Mouse (Mus musculus) embryonic facial prominence, embryonic 11.5 days (tissue): Measurements from ENCODE around the gene Wdr4. TPM values are rescaled to one million over a fixed set of nuclear protein-coding genes. Genes with fewer than 3 reads are reported as not detected.

Experiments used
- ATAC-seq: fragments of 200-750 bp; cut with Nextera tagmentation; replicated peaks from 2 replicates; pipeline ENCODE4 v1.8.0; 2017; ENCODE audit warnings: low read depth; ENCODE audit not compliant: insufficient number of reproducible peaks, low FRiP score, low TSS enrichment
- DNase-seq: peaks from one replicate; pipeline ENCODE4 v3.0.0-alpha.2; 2015; ENCODE audit warnings: low spot score
- H3K27ac ChIP-seq: fragments of 300-500 bp; sonication (generic); replicated peaks from 2 replicates; pipeline ENCODE4 v1.5.1; 2014; ENCODE audit warnings: mild to moderate bottlenecking, low read depth, low read length, control low read depth
- H3K27me3 ChIP-seq: fragments of 300-500 bp; sonication (generic); 2 replicates; pipeline ENCODE4 v1.6.1; 2014; ENCODE audit warnings: mild to moderate bottlenecking, low read length, moderate library complexity, mixed read lengths; ENCODE audit not compliant: control insufficient read depth, insufficient read depth
- H3K36me3 ChIP-seq: fragments of 300-500 bp; sonication (generic); replicated peaks from 2 replicates; pipeline ENCODE4 v1.6.1; 2014; ENCODE audit warnings: low read depth, mild to moderate bottlenecking, low read length, moderate library complexity, mixed read lengths; ENCODE audit not compliant: control insufficient read depth, insufficient read depth
- H3K4me1 ChIP-seq: fragments of 300-500 bp; sonication (generic); 2 replicates; pipeline ENCODE4 v1.6.1; 2014; ENCODE audit warnings: low read length, mixed read lengths; ENCODE audit not compliant: control insufficient read depth, insufficient read depth
- H3K4me2 ChIP-seq: fragments of 300-500 bp; sonication (generic); 2 replicates; pipeline ENCODE4 v1.6.1; 2014; ENCODE audit warnings: low read depth, mild to moderate bottlenecking, control low read depth, low read length, moderate library complexity
- H3K4me3 ChIP-seq: fragments of 300-500 bp; sonication (generic); 2 replicates; pipeline ENCODE4 v1.5.1; 2014; ENCODE audit warnings: low read depth, low read length, control low read depth
- H3K9ac ChIP-seq: fragments of 300-500 bp; sonication (generic); replicated peaks from 2 replicates; pipeline ENCODE4 v1.6.1; 2014; ENCODE audit warnings: mild to moderate bottlenecking, control low read depth, low read length
- H3K9me3 ChIP-seq: fragments of 300-500 bp; sonication (generic); replicated peaks from 2 replicates; pipeline ENCODE4 v1.6.1; 2016; ENCODE audit warnings: mild to moderate bottlenecking, low read length, inconsistent platforms, mixed read lengths; ENCODE audit not compliant: control insufficient read depth
- WGBS: fragments of 180-500 bp; shearing (Covaris S2); extraction: QIAGEN DNeasy Blood & Tissue Kit; methylation state at CpG from one replicate; pipeline ENCODE4 v1.1.7; 2014; 5-methylcytosine and 5-hydroxymethylcytosine counted together
- polyA plus RNA-seq: library from polyadenylated mRNA; unstranded; fragments of >200 nt; fragmentation: Nextera tagmentation; extraction: Ambion mirVana; gene quantifications from 2 replicates; pipeline ENCODE4 v1.2.1, GENCODE M21; 2014

Wdr4 gene
- 34.6 and 37.2 TPM in 2 replicates for polyA plus RNA-seq

DNA sequence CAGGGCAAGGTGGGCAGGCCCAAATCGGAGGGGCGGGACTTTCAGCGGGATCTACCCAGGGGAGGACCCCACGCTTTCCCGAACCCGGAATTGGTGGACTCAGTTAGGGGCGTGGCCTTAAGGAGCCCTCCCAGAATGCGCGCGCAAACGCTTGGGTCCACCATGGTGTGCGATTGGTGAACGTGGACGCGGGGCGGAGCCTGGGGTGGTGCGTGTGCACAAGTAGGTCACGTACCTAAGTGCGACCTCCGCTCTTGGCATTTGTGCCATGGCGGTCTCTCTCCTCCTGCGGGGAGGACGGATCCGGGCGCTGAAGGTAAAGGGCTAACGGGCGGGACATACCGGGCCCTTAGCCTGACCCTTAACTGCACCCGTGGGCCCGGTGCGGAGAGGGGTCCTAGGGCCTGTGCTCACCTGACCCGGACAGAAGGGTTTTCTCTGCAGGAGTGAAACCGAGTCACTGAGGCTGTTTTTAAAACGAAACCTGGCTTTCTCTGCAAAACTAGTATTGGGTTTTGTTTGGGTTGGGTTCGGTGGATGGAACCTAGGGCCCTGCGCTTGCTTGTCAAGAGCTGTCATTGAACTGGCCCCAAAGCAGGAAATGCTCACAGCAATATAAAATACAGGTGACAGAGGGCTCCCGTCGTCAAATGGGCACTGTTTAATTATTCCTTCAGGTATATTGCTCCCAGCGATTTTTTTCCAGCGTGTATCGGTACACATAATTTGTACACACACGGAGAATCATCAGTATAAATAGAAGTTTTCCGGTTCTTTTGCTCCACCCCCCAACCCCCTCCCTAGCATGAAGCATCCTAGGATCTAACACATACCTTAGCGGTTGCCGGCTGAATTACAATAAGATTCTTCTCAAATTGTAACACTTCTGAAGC is at the start of gene Wdr4, which contains the start of gene Ndufv3:
TSS of gene Wdr4 (minus strand) at position 35 of the 893 bp plus-strand sequence.
TSS of gene Ndufv3 (plus strand) at position 170 of the 893 bp plus-strand sequence.
- Histone ChIP-seq H3K4me3 (peak within 1 kb of the TSS; percentile 57), H3K27ac (no peak within 1 kb of the TSS), H3K9me3 (no peaks in the 10 kb centered on the region), H3K27me3 (no peaks in the 10 kb centered on the region), H3K9ac (peak within 1 kb of the TSS; percentile 54), H3K4me2 (peak within 1 kb of the TSS; percentile 66), H3K36me3 (no peaks in the 10 kb centered on the region), H3K4me1 (0 out of 2 replicates have a peak, but pooled peaks cover 3% of the 10 kb centered on the region)
- under 1% methylated on average over 45 of the region's 45 CpGs for WGBS
- DNase-seq (peak; percentile 100), ATAC-seq (peak; percentile 94)

- no peak overlapping the region; the same call in 1 of the 2 replicates for H3K27ac ChIP-seq
Measured at GRCm38 (mm10) chr17:31566276-31566675, 46.5 kb upstream of the Wdr4 start.

DNA sequence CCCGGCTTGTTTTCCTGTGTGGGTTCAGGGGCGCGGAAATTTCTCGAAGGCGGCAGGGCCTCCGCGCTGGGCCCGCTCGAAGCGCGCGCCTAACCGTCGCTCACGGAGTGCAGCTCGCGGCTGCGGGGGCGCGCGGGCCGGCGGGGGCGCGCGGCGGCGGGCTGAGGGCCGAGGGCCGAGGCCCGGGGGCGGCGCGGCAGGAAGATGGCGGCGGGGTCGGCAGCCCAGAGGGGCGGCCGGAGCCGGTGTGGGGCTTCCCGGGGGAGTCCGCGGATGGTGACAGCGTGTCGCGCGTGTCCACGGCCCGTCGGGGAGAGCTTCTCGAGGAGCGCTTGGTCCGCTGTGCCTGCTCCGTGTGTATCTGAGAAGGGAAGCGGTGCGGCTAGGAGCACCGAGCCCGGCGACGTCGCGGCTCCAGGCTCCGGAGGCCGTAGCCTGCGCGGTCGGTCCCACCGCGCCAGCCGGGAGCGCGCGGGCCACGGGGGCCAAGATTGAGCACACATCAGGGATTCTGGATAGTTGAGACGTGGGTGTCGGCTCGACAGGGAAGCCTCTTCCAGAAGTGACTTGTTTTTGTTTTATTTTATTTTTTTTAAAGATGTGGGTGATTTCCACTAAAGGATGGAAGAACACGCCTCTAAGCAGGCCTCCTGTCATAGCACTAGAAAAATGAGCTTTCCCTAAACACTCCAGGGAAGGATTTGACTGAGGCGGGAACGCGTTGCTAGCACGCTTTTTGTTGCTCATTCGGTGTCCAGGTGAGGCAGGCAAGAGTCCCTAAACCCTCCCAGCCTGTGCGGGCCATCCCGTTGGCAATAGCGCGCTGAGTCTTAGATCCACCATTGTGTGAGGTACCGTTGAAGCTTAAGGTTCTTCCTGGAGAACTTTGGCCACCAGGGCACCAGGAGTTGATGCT is 45.6 kb upstream of the Wdr4 start:
- Histone ChIP-seq H3K27ac (peak overlapping the region; percentile 94), H3K4me2 (peak overlapping the region; percentile 64), H3K27me3 (no peaks in the 10 kb centered on the region), H3K9ac (peak overlapping the region; percentile 90), H3K9me3 (no peaks in the 10 kb centered on the region), H3K4me3 (peak overlapping the region; percentile 77), H3K36me3 (no peaks in the 10 kb centered on the region; the same call in 1 of the 2 replicates), H3K4me1 (peaks cover 4% of the 10 kb centered on the region; the same call in 1 of the 2 replicates)
- DNase-seq (peak; percentile 79), ATAC-seq (peak; percentile 42)
- WGBS = under 1% methylated on average over 84 of the region's 88 CpGs

More at GRCm38 (mm10) chr17:31566276-31566675, 46.5 kb upstream of the Wdr4 start:
- Histone ChIP-seq H3K9ac (peak overlapping the region; percentile 90; the same call in 1 of the 2 replicates), H3K4me1 (peaks cover 4% of the 10 kb centered on the region; the same call in 1 of the 2 replicates), H3K9me3 (no peaks in the 10 kb centered on the region), H3K27me3 (no peaks in the 10 kb centered on the region), H3K4me3 (peak overlapping the region; percentile 77), H3K4me2 (peak overlapping the region; percentile 64), H3K36me3 (no peaks in the 10 kb centered on the region; the same call in 1 of the 2 replicates)
- ATAC-seq (no peak), DNase-seq (no peak)
- WGBS = 75% methylated on average over 6 of the region's 6 CpGs

GRCm38 (mm10) chr17:31564858-31565140 is 45.0 kb upstream of the Wdr4 start:
- WGBS = 0% methylated on average over 11 of the region's 44 CpGs
- Histone ChIP-seq H3K36me3 (no peaks in the 10 kb centered on the region; the same call in 1 of the 2 replicates), H3K9ac (peak overlapping the region; percentile 90), H3K4me3 (peak overlapping the region; percentile 77), H3K4me2 (peak overlapping the region; percentile 64), H3K9me3 (no peaks in the 10 kb centered on the region), H3K27ac (peak overlapping the region; percentile 94), H3K27me3 (no peaks in the 10 kb centered on the region), H3K4me1 (peaks cover 4% of the 10 kb centered on the region; the same call in 1 of the 2 replicates)
- DNase-seq = no peak
- no peak for ATAC-seq

GRCm38 (mm10) chr17:31564015-31564857 is 44.5 kb upstream of the Wdr4 start, which contains the start of gene Pknox1:
Gene Pknox1, plus strand, starts transcription at chr17:31564734.
- Histone ChIP-seq H3K4me3 (peak within 1 kb of the TSS; percentile 77), H3K4me2 (peak within 1 kb of the TSS; percentile 64), H3K36me3 (no peaks in the 10 kb centered on the region; the same call in 1 of the 2 replicates), H3K4me1 (peaks cover 4% of the 10 kb centered on the region; the same call in 1 of the 2 replicates), H3K27ac (peak within 1 kb of the TSS; percentile 94), H3K9ac (peak within 1 kb of the TSS; percentile 90), H3K9me3 (no peaks in the 10 kb centered on the region), H3K27me3 (no peaks in the 10 kb centered on the region)
- DNase-seq (peak; percentile 100), ATAC-seq (peak; percentile 92)
- WGBS = 0% methylated on average over 49 of the region's 72 CpGs

DNA sequence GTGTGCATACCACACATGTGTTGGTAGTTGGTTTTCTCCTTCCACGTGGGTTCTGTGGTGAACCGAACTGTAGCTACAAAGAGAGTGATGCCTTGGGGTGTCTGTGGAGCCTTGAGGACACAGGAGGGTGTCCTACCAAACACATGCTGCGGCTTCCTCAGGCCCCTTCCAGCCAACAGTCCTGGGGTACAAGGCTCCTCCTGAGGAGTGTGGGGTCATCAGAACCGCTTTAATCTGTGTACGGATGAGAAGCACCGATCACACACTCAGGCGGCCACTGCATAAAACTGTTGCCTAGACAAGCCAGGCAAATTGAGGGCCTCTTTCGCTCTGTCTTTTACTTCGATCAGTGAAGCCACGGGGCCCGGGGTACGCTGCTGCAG is 43.8 kb upstream of the Wdr4 start:
- peak overlapping the region; percentile 83 for H3K27ac ChIP-seq
- H3K9ac ChIP-seq = peak overlapping the region; percentile 69
- no peaks in the 10 kb centered on the region for H3K27me3 ChIP-seq
- H3K4me1 ChIP-seq = peaks cover 4% of the 10 kb centered on the region; the same call in 1 of the 2 replicates
- no peak for ATAC-seq
- no peaks in the 10 kb centered on the region for H3K9me3 ChIP-seq
- WGBS = 24% methylated on average over 12 of the region's 12 CpGs
- DNase-seq = no peak
- H3K36me3 ChIP-seq = no peaks in the 10 kb centered on the region
- H3K4me3 ChIP-seq = peak overlapping the region; percentile 33
- H3K4me2 ChIP-seq = peak overlapping the region; percentile 47
